Mouse (Mus musculus) embryonic facial prominence, embryonic 11.5 days (tissue): ENCODE results near the gene Parp3. TPM values are rescaled to one million over a fixed set of nuclear protein-coding genes. Genes with fewer than 3 reads are reported as not detected.

ENCODE experiments used
- ATAC-seq: fragments of 200-750 bp; cut with Nextera tagmentation; replicated peaks from 2 replicates; pipeline ENCODE4 v1.8.0; 2017; ENCODE audit warnings: low read depth; ENCODE audit not compliant: insufficient number of reproducible peaks, low FRiP score, low TSS enrichment
- DNase-seq: peaks from one replicate; pipeline ENCODE4 v3.0.0-alpha.2; 2015; ENCODE audit warnings: low spot score
- H3K27ac ChIP-seq: fragments of 300-500 bp; sonication (generic); replicated peaks from 2 replicates; pipeline ENCODE4 v1.5.1; 2014; ENCODE audit warnings: mild to moderate bottlenecking, low read depth, low read length, control low read depth
- H3K27me3 ChIP-seq: fragments of 300-500 bp; sonication (generic); 2 replicates; pipeline ENCODE4 v1.6.1; 2014; ENCODE audit warnings: mild to moderate bottlenecking, low read length, moderate library complexity, mixed read lengths; ENCODE audit not compliant: control insufficient read depth, insufficient read depth
- H3K36me3 ChIP-seq: fragments of 300-500 bp; sonication (generic); replicated peaks from 2 replicates; pipeline ENCODE4 v1.6.1; 2014; ENCODE audit warnings: low read depth, mild to moderate bottlenecking, low read length, moderate library complexity, mixed read lengths; ENCODE audit not compliant: control insufficient read depth, insufficient read depth
- H3K4me1 ChIP-seq: fragments of 300-500 bp; sonication (generic); 2 replicates; pipeline ENCODE4 v1.6.1; 2014; ENCODE audit warnings: low read length, mixed read lengths; ENCODE audit not compliant: control insufficient read depth, insufficient read depth
- H3K4me2 ChIP-seq: fragments of 300-500 bp; sonication (generic); 2 replicates; pipeline ENCODE4 v1.6.1; 2014; ENCODE audit warnings: low read depth, mild to moderate bottlenecking, control low read depth, low read length, moderate library complexity
- H3K4me3 ChIP-seq: fragments of 300-500 bp; sonication (generic); 2 replicates; pipeline ENCODE4 v1.5.1; 2014; ENCODE audit warnings: low read depth, low read length, control low read depth
- H3K9ac ChIP-seq: fragments of 300-500 bp; sonication (generic); replicated peaks from 2 replicates; pipeline ENCODE4 v1.6.1; 2014; ENCODE audit warnings: mild to moderate bottlenecking, control low read depth, low read length
- H3K9me3 ChIP-seq: fragments of 300-500 bp; sonication (generic); replicated peaks from 2 replicates; pipeline ENCODE4 v1.6.1; 2016; ENCODE audit warnings: mild to moderate bottlenecking, low read length, inconsistent platforms, mixed read lengths; ENCODE audit not compliant: control insufficient read depth
- WGBS: fragments of 180-500 bp; shearing (Covaris S2); extraction: QIAGEN DNeasy Blood & Tissue Kit; methylation state at CpG from one replicate; pipeline ENCODE4 v1.1.7; 2014; 5-methylcytosine and 5-hydroxymethylcytosine counted together
- polyA plus RNA-seq: library from polyadenylated mRNA; unstranded; fragments of >200 nt; fragmentation: Nextera tagmentation; extraction: Ambion mirVana; gene quantifications from 2 replicates; pipeline ENCODE4 v1.2.1, GENCODE M21; 2014

The Parp3 gene
- 1.8 and 1.9 TPM in 2 replicates for polyA plus RNA-seq

DNA sequence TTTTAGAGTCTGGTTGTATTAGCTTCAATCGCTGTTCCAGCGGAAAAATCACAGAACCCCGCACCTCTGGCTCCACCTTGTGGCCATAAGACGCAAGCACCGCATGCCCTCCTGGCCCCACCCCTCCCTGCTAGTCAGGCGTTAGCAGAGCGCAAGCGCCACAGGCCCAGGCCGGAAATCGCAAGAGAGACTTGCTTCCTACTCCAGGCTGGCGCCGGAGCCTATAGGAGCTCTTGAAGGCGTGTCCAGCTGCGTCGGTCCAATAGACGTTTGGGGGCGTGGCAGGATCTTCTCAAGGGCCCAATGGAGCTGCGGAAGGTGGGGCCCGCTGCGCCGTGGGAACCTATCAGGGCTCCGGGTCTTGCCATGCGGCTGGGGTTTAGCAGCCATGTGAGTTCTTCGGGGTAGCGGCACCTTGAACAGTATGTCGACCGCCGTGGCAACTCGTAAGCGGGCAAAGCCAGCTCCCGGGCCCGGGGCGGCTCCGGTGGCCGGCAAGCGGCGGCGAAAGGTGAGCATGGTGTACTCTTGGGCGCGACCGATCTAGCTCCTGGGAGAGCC, at the start of gene Parp3:
TSS of gene Parp3 (minus strand) at position 26 of the 561 bp plus-strand sequence.
- WGBS, result under 1% methylated on average over 41 of the region's 41 CpGs
- H3K27ac ChIP-seq, result peak within 1 kb of the TSS; percentile 47
- no peaks in the 10 kb centered on the region for H3K27me3 ChIP-seq
- ATAC-seq (peak; percentile 98), DNase-seq (peak; percentile 100)
- H3K9me3 ChIP-seq, result no peaks in the 10 kb centered on the region
- H3K4me3 ChIP-seq, result peak within 1 kb of the TSS; percentile 66
- H3K4me2 ChIP-seq, result peak within 1 kb of the TSS; percentile 83
- H3K4me1 ChIP-seq, result peaks cover 10% of the 10 kb centered on the region
- H3K9ac ChIP-seq, result peak within 1 kb of the TSS; percentile 70
- H3K36me3 ChIP-seq, result no peaks in the 10 kb centered on the region; the same call in 1 of the 2 replicates

DNA sequence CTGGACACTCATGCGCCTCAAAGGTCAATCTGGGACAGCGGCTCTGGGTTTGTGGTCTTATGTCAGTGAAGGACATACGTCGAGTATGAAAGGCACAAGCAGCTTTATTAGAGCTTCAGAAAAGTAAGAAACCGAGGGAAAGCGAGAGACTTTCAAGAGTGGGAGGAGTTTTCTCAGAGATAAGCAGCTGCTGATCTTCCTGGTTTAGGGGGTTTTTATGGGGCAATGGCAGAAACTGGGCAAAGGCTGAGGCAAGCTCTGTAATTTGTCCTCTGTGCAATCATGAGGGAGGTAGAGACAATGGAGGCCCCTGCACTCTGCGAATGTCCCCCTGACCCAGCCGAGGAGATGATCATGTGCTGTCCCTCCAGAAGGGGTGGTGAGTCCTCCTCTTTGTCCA, 43.2 kb upstream of the Parp3 start:
- no peaks in the 10 kb centered on the region for H3K36me3 ChIP-seq

DNA sequence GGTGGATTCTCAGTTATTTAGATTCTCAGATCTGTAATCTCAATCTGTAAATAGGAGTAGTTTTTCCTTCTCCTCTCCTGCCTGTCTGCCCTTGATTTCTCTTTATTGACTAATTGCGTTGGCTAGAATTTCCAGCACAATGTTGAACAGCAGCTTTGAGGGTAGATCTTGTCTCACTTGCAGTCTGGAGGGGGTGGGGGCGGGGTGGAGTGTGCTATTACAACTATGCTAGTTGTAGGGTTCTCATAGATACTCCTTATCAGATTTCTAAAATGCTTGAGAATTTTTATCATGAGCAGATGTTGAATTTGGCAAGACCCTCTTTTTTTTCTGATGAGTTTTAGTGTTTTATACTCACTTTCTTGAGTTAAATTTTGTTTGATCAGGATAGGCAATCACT, 42.7 kb upstream of the Parp3 start:
- ATAC-seq, result no peak
- WGBS, result 65% methylated on average over 2 of the region's 2 CpGs
- no peak overlapping the region for H3K9ac ChIP-seq
- no peaks in the 10 kb centered on the region for H3K27me3 ChIP-seq
- DNase-seq, result peak; percentile 10
- no peaks in the 10 kb centered on the region for H3K36me3 ChIP-seq
- no peak overlapping the region for H3K4me3 ChIP-seq
- no peaks in the 10 kb centered on the region for H3K9me3 ChIP-seq
- no peaks in the 10 kb centered on the region for H3K4me1 ChIP-seq
- no peak overlapping the region for H3K4me2 ChIP-seq
- H3K27ac ChIP-seq, result no peak overlapping the region

More for the DNA sequence above, 43.2 kb upstream of the Parp3 start:
- no peak for ATAC-seq
- Histone ChIP-seq H3K4me2 (no peak overlapping the region), H3K9ac (no peak overlapping the region), H3K4me1 (no peaks in the 10 kb centered on the region), H3K4me3 (no peak overlapping the region), H3K9me3 (no peaks in the 10 kb centered on the region), H3K27ac (no peak overlapping the region), H3K27me3 (no peaks in the 10 kb centered on the region)
- WGBS, result 85% methylated on average over 8 of the region's 8 CpGs
- no peak for DNase-seq

- DNase-seq (no peak), ATAC-seq (no peak)
- H3K4me1 ChIP-seq, result no peaks in the 10 kb centered on the region
- H3K4me3 ChIP-seq, result no peak within 1 kb of the TSS
- 92% methylated on average over 4 of the region's 4 CpGs for WGBS
- no peaks in the 10 kb centered on the region for H3K36me3 ChIP-seq
- H3K9ac ChIP-seq, result no peak within 1 kb of the TSS
- H3K27ac ChIP-seq, result no peak within 1 kb of the TSS
- no peak within 1 kb of the TSS for H3K4me2 ChIP-seq
- H3K9me3 ChIP-seq, result no peaks in the 10 kb centered on the region
- no peaks in the 10 kb centered on the region for H3K27me3 ChIP-seq
Measured at GRCm38 (mm10) chr9:106514273-106514672, 37.5 kb upstream of the Parp3 start, which contains the start of gene Iqcf5. TSS of gene Iqcf5 (plus strand) at chr9:106514573.

DNA sequence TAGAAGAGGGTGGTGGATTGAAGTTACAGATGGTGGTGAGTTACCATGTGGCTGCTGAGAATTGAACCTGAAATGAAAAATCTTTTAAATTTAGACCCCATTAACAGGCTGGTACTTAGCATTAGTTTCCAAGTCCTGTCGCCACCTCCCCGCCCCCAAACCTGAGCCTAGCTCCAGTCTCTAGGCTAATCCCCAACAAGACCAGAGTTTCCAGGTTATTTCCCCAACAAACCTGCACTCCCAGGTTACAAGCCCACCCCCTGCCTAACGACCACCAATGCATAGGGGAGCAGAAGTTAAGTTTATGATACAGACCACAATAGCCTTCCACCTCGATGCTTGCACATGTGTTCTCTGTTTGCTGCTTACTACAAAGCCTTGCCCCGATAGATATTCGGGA, 36.8 kb upstream of the Parp3 start:
- Histone ChIP-seq H3K4me1 (no peaks in the 10 kb centered on the region), H3K36me3 (no peaks in the 10 kb centered on the region), H3K4me2 (no peak overlapping the region), H3K4me3 (no peak overlapping the region), H3K9ac (no peak overlapping the region), H3K9me3 (no peaks in the 10 kb centered on the region), H3K27ac (no peak overlapping the region), H3K27me3 (no peaks in the 10 kb centered on the region)
- WGBS, result 78% methylated on average over 6 of the region's 6 CpGs
- ATAC-seq, result no peak
- no peak for DNase-seq

DNA sequence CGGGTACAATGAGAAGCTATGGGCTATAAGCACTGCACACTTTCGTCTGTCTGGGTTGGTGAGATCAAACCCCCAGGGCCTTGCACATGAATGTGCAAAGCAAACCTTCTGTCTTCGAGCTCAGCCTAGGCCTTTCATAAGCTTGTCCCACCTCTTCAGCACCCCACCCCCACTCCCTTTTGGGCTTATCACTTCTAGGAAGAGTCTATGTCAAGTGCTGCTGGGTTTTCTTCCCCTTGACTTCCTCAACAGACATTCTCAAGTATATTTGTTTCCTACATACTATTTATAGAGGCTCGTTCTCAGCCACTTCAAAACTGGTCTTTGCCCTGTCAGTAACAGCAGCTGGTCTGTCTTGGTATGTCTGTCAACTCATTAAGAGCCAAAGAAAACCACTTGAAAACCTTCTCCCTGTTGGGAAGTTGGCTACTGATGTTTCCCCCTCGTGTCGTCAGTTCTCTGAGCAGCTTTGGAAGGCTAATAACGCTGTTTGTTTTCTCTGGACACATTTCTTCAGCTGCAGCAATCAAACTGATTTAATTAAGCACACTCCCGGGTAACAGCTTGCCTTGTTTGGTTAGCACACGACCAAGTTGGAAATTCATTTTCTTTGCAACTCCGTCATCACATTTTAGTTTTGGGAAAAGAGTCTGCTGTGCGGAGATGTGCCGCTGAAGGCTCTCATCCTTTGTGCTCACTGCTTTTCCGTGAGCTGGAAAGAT, 36.1 kb upstream of the Parp3 start:
- no peak overlapping the region for H3K9ac ChIP-seq
- no peaks in the 10 kb centered on the region for H3K4me1 ChIP-seq
- H3K9me3 ChIP-seq, result no peaks in the 10 kb centered on the region
- DNase-seq (no peak), ATAC-seq (no peak)
- H3K27me3 ChIP-seq, result no peaks in the 10 kb centered on the region
- WGBS, result 68% methylated on average over 13 of the region's 13 CpGs
- no peaks in the 10 kb centered on the region for H3K36me3 ChIP-seq
- no peak overlapping the region for H3K4me3 ChIP-seq
- H3K4me2 ChIP-seq, result no peak overlapping the region
- H3K27ac ChIP-seq, result no peak overlapping the region

GRCm38 (mm10) chr9:106509356-106509755, 32.6 kb upstream of the Parp3 start:
- H3K9ac ChIP-seq, result no peak overlapping the region
- no peaks in the 10 kb centered on the region for H3K9me3 ChIP-seq
- ATAC-seq (no peak), DNase-seq (no peak)
- no peaks in the 10 kb centered on the region for H3K4me1 ChIP-seq
- WGBS, result 90% methylated on average over 10 of the region's 10 CpGs
- no peak overlapping the region for H3K4me2 ChIP-seq
- H3K27ac ChIP-seq, result no peak overlapping the region
- no peaks in the 10 kb centered on the region for H3K27me3 ChIP-seq
- H3K4me3 ChIP-seq, result no peak overlapping the region
- H3K36me3 ChIP-seq, result no peaks in the 10 kb centered on the region

- H3K4me3 ChIP-seq, result no peak overlapping the region
- no peak overlapping the region for H3K4me2 ChIP-seq
- no peaks in the 10 kb centered on the region for H3K9me3 ChIP-seq
- WGBS, result 72% methylated on average over 6 of the region's 6 CpGs
- no peak overlapping the region for H3K9ac ChIP-seq
- no peak for ATAC-seq
- no peak for DNase-seq
- no peaks in the 10 kb centered on the region for H3K4me1 ChIP-seq
- no peaks in the 10 kb centered on the region for H3K36me3 ChIP-seq
- H3K27ac ChIP-seq, result no peak overlapping the region
- no peaks in the 10 kb centered on the region for H3K27me3 ChIP-seq
Measured at GRCm38 (mm10) chr9:106504246-106504645, 27.5 kb upstream of the Parp3 start.
